Comparison of ENCODE assay signal across 35 mouse cellular contexts in genomic region chr9:99238276-99238675, GRCm38 (mm10). TPM values are rescaled to one million over a fixed set of nuclear protein-coding genes. Genes with fewer than 3 reads are reported as not detected.
DNase-seq lines count a peak whose midpoint lies in the region; ATAC-seq and TF ChIP-seq lines count a peak whose summit lies in the region.
"Had no signal": no experiment of that assay in that cellular context is flagged by ENCODE, and none has a peak within 500 bp of the region (broad histone marks: within the 10 kb centered on the region; RNA-seq: fewer than 3 reads in every experiment).

No protein-coding gene starts in this region.

- WGBS in intestine, postnatal 0 days = 47% methylated on average over 10 of the region's 10 CpGs
- 68% methylated on average over 10 of the region's 10 CpGs for WGBS in intestine, embryonic 16.5 days

- no peaks in the 10 kb centered on the region for H3K4me1 ChIP-seq in intestine, postnatal 0 days (replicated peaks; ENCODE audit: control insufficient read depth, insufficient read depth, low read length)
- H3K4me1 ChIP-seq in intestine, embryonic 16.5 days (ENCODE audit: control insufficient read depth, insufficient read depth, low read length) = peaks cover 4% of the 10 kb centered on the region; the same call in 1 of the 2 replicates
- H3K4me1 ChIP-seq: forebrain, embryonic 13.5 days had no signal

- no peak overlapping the region for H3K9ac ChIP-seq in intestine, postnatal 0 days (ENCODE audit: low read depth, low read length)
- H3K9ac ChIP-seq in intestine, embryonic 16.5 days (ENCODE audit: low read depth, low read length) = no peak overlapping the region
- H3K9ac ChIP-seq: embryonic facial prominence, embryonic 13.5 days; forebrain, embryonic 13.5 days; heart, embryonic 13.5 days; hindbrain, embryonic 14.5 days had no signal

- peak; percentile 34; the same call in 1 of the 2 replicates for ATAC-seq in intestine, postnatal 0 days
- ATAC-seq in intestine, embryonic 16.5 days = no peak
- ATAC-seq: activated CD4-positive, CD25-positive, alpha-beta regulatory T cell, adult 4 months; forebrain, embryonic 13.5 days; forebrain, embryonic 16.5 days; hindbrain, postnatal 0 days; inflammation-experienced regulatory T-cells, adult 6 months had no signal

- no peak overlapping the region for H3K27ac ChIP-seq in intestine, postnatal 0 days (ENCODE audit: low read depth, low read length)
- no peak overlapping the region for H3K27ac ChIP-seq in intestine, embryonic 16.5 days (ENCODE audit: low read length)
- H3K27ac ChIP-seq: embryonic facial prominence, embryonic 10.5 days; embryonic facial prominence, embryonic 13.5 days; forebrain, embryonic 10.5 days; forebrain, embryonic 13.5 days; heart, adult 2 months; heart, embryonic 10.5 days; heart, embryonic 13.5 days; hindbrain, embryonic 14.5 days; hindbrain, postnatal 0 days had no signal

- H3K36me3 ChIP-seq in intestine, postnatal 0 days (ENCODE audit: control insufficient read depth, insufficient read depth) = no peaks in the 10 kb centered on the region
- no peaks in the 10 kb centered on the region for H3K36me3 ChIP-seq in intestine, embryonic 16.5 days (ENCODE audit: control insufficient read depth, insufficient read depth, low read length)
- H3K36me3 ChIP-seq: embryonic facial prominence, embryonic 10.5 days; embryonic facial prominence, embryonic 13.5 days; forebrain, embryonic 10.5 days; heart, embryonic 10.5 days; heart, embryonic 13.5 days had no signal

- no peak overlapping the region for H3K4me2 ChIP-seq in intestine, postnatal 0 days (replicated peaks; ENCODE audit: low read depth)
- H3K4me2 ChIP-seq in intestine, embryonic 16.5 days (ENCODE audit: low read depth, low read length) = no peak overlapping the region
- H3K4me2 ChIP-seq: embryonic facial prominence, embryonic 13.5 days; forebrain, embryonic 13.5 days; heart, embryonic 13.5 days; hindbrain, embryonic 14.5 days had no signal

- no peak for TF ChIP-seq CTCF in intestine, postnatal 0 days (IDR thresholded peaks at IDR 0.05; ENCODE audit: low read depth)

- no peaks in the 10 kb centered on the region for H3K9me3 ChIP-seq in intestine, postnatal 0 days (ENCODE audit: control insufficient read depth)
- H3K9me3 ChIP-seq in intestine, embryonic 16.5 days (ENCODE audit: control insufficient read depth, low read length) = no peaks in the 10 kb centered on the region
- H3K9me3 ChIP-seq: embryonic facial prominence, embryonic 10.5 days; embryonic facial prominence, embryonic 13.5 days; forebrain, embryonic 10.5 days; forebrain, embryonic 13.5 days; heart, embryonic 10.5 days; heart, embryonic 13.5 days had no signal

- H3K4me3 ChIP-seq in intestine, postnatal 0 days (ENCODE audit: low read depth, low read length) = no peak overlapping the region
- H3K4me3 ChIP-seq in intestine, embryonic 16.5 days (ENCODE audit: low read length) = no peak overlapping the region
- H3K4me3 ChIP-seq: embryonic facial prominence, embryonic 10.5 days; embryonic facial prominence, embryonic 13.5 days; erythroblast, embryonic 14.5 days; forebrain, embryonic 10.5 days; forebrain, embryonic 13.5 days; heart, adult 2 months; heart, embryonic 10.5 days; heart, embryonic 13.5 days had no signal

- DNase-seq in adrenal gland, adult 2 months = peak; percentile 42
- DNase-seq in adrenal gland, postnatal 36 days = no peak
- DNase-seq in fat pad, adult 2 months (ENCODE audit: extremely low read depth, low read depth, low spot score) = peak; percentile 52
- DNase-seq in right cerebral cortex, adult 18-20 months = no peak
- DNase-seq: cerebellum, adult 11-12 months; cerebellum, adult 8-10 months; cerebellum, postnatal 10 days; cerebellum, postnatal 36 days; embryo, embryonic 11 days; gastrocnemius, postnatal 10 days; gastrocnemius, postnatal 36 days; heart, adult 2 months; heart, postnatal 14 days; heart, postnatal 4 days had no signal

- H3K27me3 ChIP-seq in intestine, postnatal 0 days (replicated peaks; ENCODE audit: control insufficient read depth, insufficient read depth, low read length) = no peaks in the 10 kb centered on the region
- H3K27me3 ChIP-seq in intestine, embryonic 16.5 days (replicated peaks; ENCODE audit: control insufficient read depth, insufficient read depth, low read length) = no peaks in the 10 kb centered on the region
- H3K27me3 ChIP-seq: embryonic facial prominence, embryonic 13.5 days; forebrain, embryonic 13.5 days; heart, embryonic 13.5 days had no signal

RNA-seq across cellular contexts. Expression of gene Faiml, which starts 1.2 kb away (rescaled TPM):
- total RNA-seq in adrenal gland, adult 2 months (2021) = not detected
- not detected in 2 replicates for polyA plus RNA-seq in adrenal gland, adult 2 months (2012; rRNA removed)
- not detected for total RNA-seq in adrenal gland, postnatal 36 days (2021)
- polyA plus RNA-seq in intestine, postnatal 0 days (2015; fragmentation: Nextera tagmentation; extraction: Ambion mirVana) = not detected in 2 replicates
- polyA plus RNA-seq in intestine, embryonic 16.5 days (2015; fragmentation: Nextera tagmentation; extraction: Ambion mirVana) = not detected in 2 replicates
- total RNA-seq: ES-E14; gastrocnemius, adult 18-20 months; gastrocnemius, postnatal 10 days; gastrocnemius, postnatal 36 days; granulocyte monocyte progenitor cell, adult 5-6 weeks; heart, adult 2 months; heart, postnatal 14 days; heart, postnatal 4 days; hindbrain, postnatal 0 days had no signal
- polyA plus RNA-seq: activated CD4-positive, CD25-positive, alpha-beta regulatory T cell, adult 4 months; brain, embryonic 14.5 days; cortical plate, adult 2 months; embryonic facial prominence, embryonic 10.5 days; embryonic facial prominence, embryonic 13.5 days; erythroblast, embryonic 14.5 days; forebrain, embryonic 10.5 days; forebrain, embryonic 13.5 days; forebrain, embryonic 16.5 days; heart, adult 2 months; heart, embryonic 10.5 days; heart, embryonic 13.5 days; heart, embryonic 16.5 days; hindbrain, embryonic 11.5 days; hindbrain, embryonic 14.5 days; hindbrain, postnatal 0 days; inflammation-experienced regulatory T-cells, adult 6 months had no signal

RNA-seq across cellular contexts. Expression of gene Cep70, which starts 4.9 kb away (rescaled TPM):
- 10 to 100 TPM in 1 of 2 experiments, 1 to 10 TPM in 1; 8.0 to 11.2 TPM for total RNA-seq in adrenal gland, adult 2 months (2021)
- 0.86 and 1.3 TPM in 2 replicates for polyA plus RNA-seq in adrenal gland, adult 2 months (2012; rRNA removed)
- total RNA-seq in adrenal gland, postnatal 36 days (2021) = 1 to 10 TPM; 6.8 to 7.5 TPM
- 9.3 and 11.2 TPM in 2 replicates for polyA plus RNA-seq in intestine, postnatal 0 days (2015; fragmentation: Nextera tagmentation; extraction: Ambion mirVana)
- 20.2 and 20.6 TPM in 2 replicates for polyA plus RNA-seq in intestine, embryonic 16.5 days (2015; fragmentation: Nextera tagmentation; extraction: Ambion mirVana)

Comparison
In these comparisons a context has a peak if more than half of its experiments do, and no peak if none do; other contexts are left out.
1. DNase-seq: peak in adrenal gland, adult 2 months (single experiment) and fat pad, adult 2 months (single experiment); none in adrenal gland, postnatal 36 days (0 of 2) and right cerebral cortex, adult 18-20 months (single experiment).